Mouse (Mus musculus) limb, embryonic 12.5 days (tissue): ENCODE measurements at regions not wholly inside any gene's neighbourhood (a gene's known extent, or its start where the extent isn't known, plus 50 kb on each side); places are given as distances from the start of the nearest gene placed in this dataset.
A peak's percentile ranks its signal among the peaks of the same experiment; 100 is the strongest.

ENCODE experiments used
- ATAC-seq: fragments of 200-750 bp; cut with Nextera tagmentation; 2 replicates; pipeline ENCODE4 v1.8.0; 2017; ENCODE audit warnings: low read depth, moderate TSS enrichment; ENCODE audit not compliant: insufficient number of reproducible peaks, insufficient read depth, low FRiP score, low TSS enrichment
- H3K27ac ChIP-seq: fragments of 300-500 bp; sonication (generic); 2 replicates; pipeline ENCODE4 v1.5.1; 2016; ENCODE audit warnings: mild to moderate bottlenecking, moderate library complexity
- H3K27me3 ChIP-seq: fragments of 300-500 bp; sonication (generic); 2 replicates; pipeline ENCODE4 v1.6.1; 2016; ENCODE audit warnings: mild to moderate bottlenecking, moderate library complexity
- H3K36me3 ChIP-seq: fragments of 300-500 bp; sonication (generic); 2 replicates; pipeline ENCODE4 v1.6.1; 2016; ENCODE audit warnings: mild to moderate bottlenecking, moderate library complexity
- H3K4me1 ChIP-seq: fragments of 300-500 bp; sonication (generic); replicated peaks from 2 replicates; pipeline ENCODE4 v1.6.1; 2016
- H3K4me2 ChIP-seq: fragments of 300-500 bp; sonication (generic); 2 replicates; pipeline ENCODE4 v1.6.1; 2016; ENCODE audit warnings: mild to moderate bottlenecking, moderate library complexity
- H3K4me3 ChIP-seq: fragments of 300-500 bp; sonication (generic); replicated peaks from 2 replicates; pipeline ENCODE4 v1.5.1; 2016; ENCODE audit warnings: mild to moderate bottlenecking
- H3K9ac ChIP-seq: fragments of 300-500 bp; sonication (generic); replicated peaks from 2 replicates; pipeline ENCODE4 v1.6.1; 2016; ENCODE audit warnings: mild to moderate bottlenecking, moderate library complexity
- H3K9me3 ChIP-seq: fragments of 300-500 bp; sonication (generic); 2 replicates; pipeline ENCODE4 v1.6.1; 2016; ENCODE audit warnings: mild to moderate bottlenecking, moderate library complexity
- WGBS: fragments of 180-500 bp; shearing (Covaris S2); methylation state at CpG from one replicate; pipeline ENCODE4 v1.1.7; 2016; 5-methylcytosine and 5-hydroxymethylcytosine counted together

GRCm38 (mm10) chr14:104824926-104825325 is 302.5 kb upstream of the Rnf219 start:
- no peaks in the 10 kb centered on the region for H3K4me1 ChIP-seq
- WGBS: 68% methylated on average over 1 of the region's 1 CpGs
- H3K4me3 ChIP-seq: no peak overlapping the region
- no peak for ATAC-seq
- no peak overlapping the region for H3K27ac ChIP-seq
- H3K27me3 ChIP-seq: no peaks in the 10 kb centered on the region
- no peaks in the 10 kb centered on the region for H3K9me3 ChIP-seq
- no peaks in the 10 kb centered on the region for H3K36me3 ChIP-seq
- H3K4me2 ChIP-seq: no peak overlapping the region
- no peak overlapping the region for H3K9ac ChIP-seq

- Histone ChIP-seq H3K4me2 (no peak overlapping the region), H3K9ac (no peak overlapping the region), H3K9me3 (no peaks in the 10 kb centered on the region), H3K36me3 (no peaks in the 10 kb centered on the region), H3K4me1 (no peaks in the 10 kb centered on the region), H3K27me3 (no peaks in the 10 kb centered on the region), H3K27ac (no peak overlapping the region), H3K4me3 (no peak overlapping the region)
- WGBS: 70% methylated on average over 1 of the region's 1 CpGs
- ATAC-seq: no peak
Observed at GRCm38 (mm10) chr14:104824224-104824623, 301.8 kb upstream of the Rnf219 start.

- Histone ChIP-seq H3K27me3 (no peaks in the 10 kb centered on the region), H3K27ac (no peak overlapping the region), H3K36me3 (no peaks in the 10 kb centered on the region), H3K4me3 (no peak overlapping the region), H3K4me2 (no peak overlapping the region), H3K9ac (no peak overlapping the region), H3K4me1 (no peaks in the 10 kb centered on the region), H3K9me3 (no peaks in the 10 kb centered on the region)
- ATAC-seq: no peak
- 63% methylated on average over 11 of the region's 11 CpGs for WGBS
Observed at GRCm38 (mm10) chr14:104821903-104822573, 299.6 kb upstream of the Rnf219 start.

- 89% methylated on average over 4 of the region's 4 CpGs for WGBS
- no peak overlapping the region for H3K4me3 ChIP-seq
- no peak overlapping the region for H3K9ac ChIP-seq
- no peaks in the 10 kb centered on the region for H3K36me3 ChIP-seq
- H3K4me2 ChIP-seq: no peak overlapping the region
- no peaks in the 10 kb centered on the region for H3K27me3 ChIP-seq
- H3K4me1 ChIP-seq: 0 out of 2 replicates have a peak, but pooled peaks cover 3% of the 10 kb centered on the region
- H3K27ac ChIP-seq: no peak overlapping the region
- H3K9me3 ChIP-seq: no peaks in the 10 kb centered on the region
- no peak for ATAC-seq
Observed at GRCm38 (mm10) chr14:104819106-104819505, 296.7 kb upstream of the Rnf219 start.

- 26% methylated on average over 10 of the region's 10 CpGs for WGBS
- ATAC-seq: no peak
- no peak overlapping the region for H3K27ac ChIP-seq
Observed at GRCm38 (mm10) chr14:104813977-104814584, 291.6 kb upstream of the Rnf219 start.

GRCm38 (mm10) chr14:104812006-104812405 is 289.6 kb upstream of the Rnf219 start:
- WGBS: 78% methylated on average over 4 of the region's 4 CpGs
- no peak overlapping the region for H3K4me2 ChIP-seq
- H3K4me3 ChIP-seq: no peak overlapping the region
- H3K36me3 ChIP-seq: no peaks in the 10 kb centered on the region
- H3K27ac ChIP-seq: no peak overlapping the region
- no peak for ATAC-seq
- 0 out of 2 replicates have a peak, but pooled peaks cover 3% of the 10 kb centered on the region for H3K4me1 ChIP-seq
- H3K9ac ChIP-seq: no peak overlapping the region
- no peaks in the 10 kb centered on the region for H3K9me3 ChIP-seq
- 0 out of 2 replicates have a peak, but pooled peaks cover 4% of the 10 kb centered on the region for H3K27me3 ChIP-seq

More at GRCm38 (mm10) chr14:104813977-104814584, 291.6 kb upstream of the Rnf219 start:
- 0 out of 2 replicates have a peak, but pooled peaks cover 4% of the 10 kb centered on the region for H3K27me3 ChIP-seq
- H3K4me1 ChIP-seq: 0 out of 2 replicates have a peak, but pooled peaks cover 3% of the 10 kb centered on the region
- no peak overlapping the region for H3K4me2 ChIP-seq
- H3K36me3 ChIP-seq: no peaks in the 10 kb centered on the region
- no peak overlapping the region for H3K9ac ChIP-seq
- no peak overlapping the region for H3K4me3 ChIP-seq
- H3K9me3 ChIP-seq: no peaks in the 10 kb centered on the region

- WGBS: 89% methylated on average over 10 of the region's 10 CpGs
Observed at GRCm38 (mm10) chr14:104805332-104805731, 282.9 kb upstream of the Rnf219 start.

GRCm38 (mm10) chr14:104796348-104796965 is 274.0 kb upstream of the Rnf219 start:
- ATAC-seq: peak; percentile 67; the same call in 1 of the 2 replicates
- H3K4me1 ChIP-seq: peaks cover 38% of the 10 kb centered on the region
- H3K36me3 ChIP-seq: no peaks in the 10 kb centered on the region
- no peak overlapping the region for H3K9ac ChIP-seq
- H3K27ac ChIP-seq: no peak overlapping the region
- H3K27me3 ChIP-seq: no peaks in the 10 kb centered on the region; the same call in 1 of the 2 replicates
- no peak overlapping the region for H3K4me3 ChIP-seq
- WGBS: 17% methylated on average over 17 of the region's 17 CpGs
- no peaks in the 10 kb centered on the region for H3K9me3 ChIP-seq
- H3K4me2 ChIP-seq: peak overlapping the region; percentile 44

More at GRCm38 (mm10) chr14:104805332-104805731, 282.9 kb upstream of the Rnf219 start:
- H3K27me3 ChIP-seq: no peaks in the 10 kb centered on the region
- no peaks in the 10 kb centered on the region for H3K9me3 ChIP-seq
- H3K4me1 ChIP-seq: no peaks in the 10 kb centered on the region
- no peak overlapping the region for H3K4me2 ChIP-seq
- H3K4me3 ChIP-seq: no peak overlapping the region
- no peak overlapping the region for H3K27ac ChIP-seq
- ATAC-seq: no peak
- no peak overlapping the region for H3K9ac ChIP-seq
- H3K36me3 ChIP-seq: no peaks in the 10 kb centered on the region

GRCm38 (mm10) chr14:104789346-104789745 is 266.9 kb upstream of the Rnf219 start:
- H3K9me3 ChIP-seq: no peaks in the 10 kb centered on the region
- peak; percentile 42; the same call in 1 of the 2 replicates for ATAC-seq
- H3K9ac ChIP-seq: no peak overlapping the region
- H3K4me1 ChIP-seq: peaks cover 9% of the 10 kb centered on the region
- no peak overlapping the region for H3K27ac ChIP-seq
- H3K4me2 ChIP-seq: no peak overlapping the region
- no peak overlapping the region for H3K4me3 ChIP-seq
- no peaks in the 10 kb centered on the region; the same call in 1 of the 2 replicates for H3K27me3 ChIP-seq
- no peaks in the 10 kb centered on the region for H3K36me3 ChIP-seq
- 31% methylated on average over 3 of the region's 3 CpGs for WGBS

GRCm38 (mm10) chr14:104785066-104785465 is 262.6 kb upstream of the Rnf219 start:
- Histone ChIP-seq H3K4me2 (no peak overlapping the region), H3K27me3 (no peaks in the 10 kb centered on the region), H3K36me3 (no peaks in the 10 kb centered on the region), H3K4me3 (no peak overlapping the region), H3K9ac (no peak overlapping the region), H3K9me3 (no peaks in the 10 kb centered on the region), H3K4me1 (peaks cover 9% of the 10 kb centered on the region), H3K27ac (no peak overlapping the region)
- 80% methylated on average over 12 of the region's 12 CpGs for WGBS
- ATAC-seq: no peak

GRCm38 (mm10) chr14:104769938-104770337 is 247.5 kb upstream of the Rnf219 start:
- no peaks in the 10 kb centered on the region for H3K36me3 ChIP-seq
- H3K4me3 ChIP-seq: no peak overlapping the region
- H3K4me2 ChIP-seq: no peak overlapping the region
- no peaks in the 10 kb centered on the region for H3K9me3 ChIP-seq
- no peak overlapping the region for H3K27ac ChIP-seq
- ATAC-seq: no peak
- no peak overlapping the region for H3K9ac ChIP-seq
- no peaks in the 10 kb centered on the region for H3K4me1 ChIP-seq
- H3K27me3 ChIP-seq: no peaks in the 10 kb centered on the region
- WGBS: 53% methylated on average over 4 of the region's 4 CpGs
